Mouse (Mus musculus): Measurements from ENCODE around the gene Sema4c.

DNA sequence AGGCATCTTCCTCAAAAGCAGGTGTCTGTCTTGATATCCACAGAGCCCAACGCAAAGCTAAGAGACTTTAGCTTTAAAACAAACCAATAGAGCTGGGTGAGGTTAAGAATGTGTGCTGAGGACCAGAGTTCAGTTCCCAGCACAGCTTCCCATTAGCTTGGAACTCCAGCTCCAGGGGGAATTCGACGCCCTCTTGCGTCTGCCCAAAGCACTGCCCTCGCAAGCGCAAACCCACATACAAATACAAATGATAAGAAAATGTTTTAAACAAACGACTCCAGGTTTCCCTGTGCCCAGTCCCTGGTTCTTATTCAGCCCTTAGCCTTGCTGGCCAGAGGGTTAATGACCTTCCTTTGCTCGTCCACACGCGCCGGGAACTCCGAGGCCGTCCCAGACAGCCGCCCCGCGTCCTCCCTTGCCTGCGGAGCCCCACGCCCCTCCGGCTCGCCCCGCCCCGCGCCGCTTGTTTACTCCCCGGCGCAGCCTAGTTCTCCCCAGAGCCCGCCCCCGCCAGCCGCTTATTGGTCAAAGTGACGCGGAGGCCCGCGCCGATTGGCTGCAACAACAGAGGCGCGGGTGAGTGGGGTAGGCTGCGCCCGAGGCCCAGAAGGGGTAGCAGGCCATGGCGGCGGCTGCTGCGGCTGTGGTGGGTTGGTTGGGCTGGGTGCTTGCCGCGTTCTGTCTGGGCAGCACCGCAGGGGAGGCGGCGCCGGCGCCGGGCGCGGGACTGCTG, 46.7 kb downstream of the Sema4c start, which contains the start of gene Cnnm3:
- TF ChIP-seq GATA1 (IDR thresholded peaks at IDR 0.05; ENCODE audit: borderline replicate concordance, low read length) (no peak), GATA2 (IDR thresholded peaks at IDR 0.05; ENCODE audit: borderline replicate concordance, low read depth, low read length) (no peak)

All from G1E (cell line).